Mouse (Mus musculus) cerebellum, adult 2 months (tissue): Measurements from ENCODE around the gene Pld3.

ENCODE experiments used
- CTCF ChIP-seq: fragments of 200-500 bp; IDR thresholded peaks from 2 replicates; pipeline ENCODE4 v1.5.1; 2011; ENCODE audit warnings: low read depth, mild to moderate bottlenecking, control low read depth, low read length, moderate library complexity, borderline replicate concordance; ENCODE audit not compliant: insufficient read depth
- POLR2A ChIP-seq: fragments of 200-500 bp; IDR thresholded peaks from 2 replicates; pipeline ENCODE4 v1.6.1; 2011; ENCODE audit warnings: low read length, control low read depth, borderline replicate concordance; ENCODE audit not compliant: insufficient read depth

GRCm38 (mm10) chr7:27540521-27540920 is 12.5 kb downstream of the Pld3 start:
- TF ChIP-seq CTCF (no peak), POLR2A (no peak)
